In the genomic region with DNA sequence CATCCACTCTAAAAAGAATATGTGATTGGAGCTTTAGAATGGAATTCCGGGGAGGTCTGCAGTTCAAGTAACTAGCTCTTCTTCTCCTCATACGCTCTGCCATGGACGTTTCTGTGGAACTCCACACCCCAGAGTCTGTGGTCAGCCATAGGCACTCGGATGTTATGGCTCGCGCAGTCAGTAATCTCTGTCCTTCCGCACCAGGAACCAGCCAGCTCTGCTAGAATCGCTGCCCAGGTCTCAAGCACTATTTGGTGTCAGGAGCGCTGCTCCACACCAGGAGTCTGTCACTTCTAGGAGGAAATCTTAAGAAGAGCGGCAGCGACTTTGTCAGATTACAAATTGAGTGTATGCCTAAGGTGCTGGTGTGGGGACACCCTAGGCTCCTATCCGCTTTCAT, we compare ENCODE assay signal across 8 mouse cellular contexts. TPM values are rescaled to one million over a fixed set of nuclear protein-coding genes. Genes with fewer than 3 reads are reported as not detected.
DNase-seq lines count a peak whose midpoint lies in the region; ATAC-seq lines count a peak whose summit lies in the region.

No protein-coding gene starts in this region.

- peak overlapping the region; percentile 71 for H3K9ac ChIP-seq in kidney, embryonic 16.5 days (replicated peaks; ENCODE audit: low read length)
- no peak overlapping the region for H3K9ac ChIP-seq in forebrain, embryonic 14.5 days (ENCODE audit: low read length)
- peak overlapping the region; percentile 88 for H3K9ac ChIP-seq in limb, embryonic 13.5 days
- no peak overlapping the region for H3K9ac ChIP-seq in neural tube, embryonic 13.5 days

- H3K9me3 ChIP-seq in kidney, embryonic 16.5 days (ENCODE audit: low read length): no peaks in the 10 kb centered on the region
- H3K9me3 ChIP-seq in forebrain, embryonic 14.5 days (replicated peaks; ENCODE audit: control insufficient read depth, low read length): no peaks in the 10 kb centered on the region
- no peaks in the 10 kb centered on the region for H3K9me3 ChIP-seq in limb, embryonic 13.5 days
- H3K9me3 ChIP-seq in neural tube, embryonic 13.5 days: no peaks in the 10 kb centered on the region

- H3K27me3 ChIP-seq in kidney, embryonic 16.5 days (ENCODE audit: insufficient read depth, low read length): peaks cover 75% of the 10 kb centered on the region
- H3K27me3 ChIP-seq in forebrain, embryonic 14.5 days (replicated peaks; ENCODE audit: control insufficient read depth, insufficient read depth, low read length): peaks cover 72% of the 10 kb centered on the region
- peaks cover 70% of the 10 kb centered on the region for H3K27me3 ChIP-seq in limb, embryonic 13.5 days
- H3K27me3 ChIP-seq in neural tube, embryonic 13.5 days: peaks cover 98% of the 10 kb centered on the region

- H3K4me2 ChIP-seq in kidney, embryonic 16.5 days (replicated peaks; ENCODE audit: low read depth, low read length): peak overlapping the region; percentile 71
- H3K4me2 ChIP-seq in forebrain, embryonic 14.5 days (ENCODE audit: low read length): peak overlapping the region; percentile 48; the same call in 1 of the 2 replicates
- H3K4me2 ChIP-seq in limb, embryonic 13.5 days (replicated peaks): peak overlapping the region; percentile 73
- H3K4me2 ChIP-seq in neural tube, embryonic 13.5 days: peak overlapping the region; percentile 57

- H3K4me3 ChIP-seq in kidney, embryonic 16.5 days (ENCODE audit: low read length): peak overlapping the region; percentile 58
- H3K4me3 ChIP-seq in forebrain, embryonic 14.5 days (ENCODE audit: low read depth, low read length): no peak overlapping the region
- H3K4me3 ChIP-seq in limb, embryonic 13.5 days: peak overlapping the region; percentile 70
- peak overlapping the region; percentile 36 for H3K4me3 ChIP-seq in neural tube, embryonic 13.5 days

- H3K4me1 ChIP-seq in kidney, embryonic 16.5 days (ENCODE audit: insufficient read depth, low read length): peaks cover 22% of the 10 kb centered on the region
- H3K4me1 ChIP-seq in forebrain, embryonic 14.5 days (ENCODE audit: control insufficient read depth, insufficient read depth, low read length): 0 out of 2 replicates have a peak, but pooled peaks cover 7% of the 10 kb centered on the region
- peaks cover 49% of the 10 kb centered on the region for H3K4me1 ChIP-seq in limb, embryonic 13.5 days
- H3K4me1 ChIP-seq in neural tube, embryonic 13.5 days (replicated peaks): peaks cover 25% of the 10 kb centered on the region

- H3K36me3 ChIP-seq in kidney, embryonic 16.5 days (ENCODE audit: insufficient read depth, low read length): no peaks in the 10 kb centered on the region
- H3K36me3 ChIP-seq in forebrain, embryonic 14.5 days (ENCODE audit: control insufficient read depth, insufficient read depth, low read length): no peaks in the 10 kb centered on the region
- H3K36me3 ChIP-seq in limb, embryonic 13.5 days: no peaks in the 10 kb centered on the region
- H3K36me3 ChIP-seq in neural tube, embryonic 13.5 days: no peaks in the 10 kb centered on the region

- intact Hi-C loops in left cerebral cortex, postnatal 36 days (cut with DNase I): loop anchor here (5.0 kb wide), 2 partner anchors 521 to 964 kb away; no protein-coding TSS in a partner anchor

- WGBS in kidney, embryonic 16.5 days: 7% methylated on average over 12 of the region's 12 CpGs
- WGBS in forebrain, embryonic 14.5 days: 2% methylated on average over 12 of the region's 12 CpGs
- 7% methylated on average over 12 of the region's 12 CpGs for WGBS in limb, embryonic 13.5 days
- WGBS in neural tube, embryonic 13.5 days: 3% methylated on average over 12 of the region's 12 CpGs

- no peak overlapping the region for H3K27ac ChIP-seq in kidney, embryonic 16.5 days (ENCODE audit: low read length)
- no peak overlapping the region for H3K27ac ChIP-seq in forebrain, embryonic 14.5 days (ENCODE audit: low read depth, low read length)
- no peak overlapping the region for H3K27ac ChIP-seq in limb, embryonic 13.5 days
- H3K27ac ChIP-seq in neural tube, embryonic 13.5 days (replicated peaks): no peak overlapping the region

- DNase-seq in kidney, adult 8-10 months: no peak
- DNase-seq in forebrain, embryonic 14.5 days (ENCODE audit: low spot score): no peak
- DNase-seq in cerebellum, postnatal 36 days: no peak
- DNase-seq in left cerebral cortex, postnatal 36 days (ENCODE audit: low spot score in 2 of 2): no peak
- no peak for DNase-seq in gastrocnemius, adult 8-10 months (ENCODE audit: low spot score in 2 of 2)

- peak; percentile 13 for ATAC-seq in kidney, embryonic 16.5 days (ENCODE audit: low FRiP score, low TSS enrichment)
- no peak for ATAC-seq in forebrain, embryonic 14.5 days
- ATAC-seq in limb, embryonic 13.5 days (ENCODE audit: low FRiP score, low read depth): no peak
- ATAC-seq in neural tube, embryonic 13.5 days (ENCODE audit: low read depth): no peak

RNA-seq across cellular contexts. Expression of a gene that starts 3.8 kb away (rescaled TPM):
- polyA plus RNA-seq in kidney, embryonic 16.5 days (2015; fragmentation: Nextera tagmentation; extraction: Ambion mirVana): 20.3 and 30.8 TPM in 2 replicates
- polyA plus RNA-seq in forebrain, embryonic 14.5 days (2014; fragmentation: Nextera tagmentation; extraction: Ambion mirVana): 5.4 and 8.7 TPM in 2 replicates
- 83.2 and 95.3 TPM in 2 replicates for polyA plus RNA-seq in limb, embryonic 13.5 days (2015; fragmentation: Nextera tagmentation; extraction: Ambion mirVana)
- polyA plus RNA-seq in neural tube, embryonic 13.5 days (2015; fragmentation: Nextera tagmentation; extraction: Ambion mirVana): 12.3 and 15.7 TPM in 2 replicates
- total RNA-seq in left cerebral cortex, postnatal 36 days (2021): 1 to 10 TPM; 1.8 to 3.5 TPM
- total RNA-seq in gastrocnemius, adult 8-10 months (2022): 1 to 10 TPM; 1.6 to 3.2 (median 2.1) TPM

Comparison
In these comparisons a context has a peak if more than half of its experiments do, and no peak if none do; other contexts are left out.
1. H3K9ac ChIP-seq: peak in kidney, embryonic 16.5 days (single experiment) and limb, embryonic 13.5 days (single experiment); none in forebrain, embryonic 14.5 days (single experiment) and neural tube, embryonic 13.5 days (single experiment).
2. Peak in every context shown above with its lines, with median percentiles within 50 percentile points of each other: H3K4me2 ChIP-seq.